Mouse (Mus musculus) liver, adult 2 months (tissue): Measurements from ENCODE around the gene Ubp1.

Experiments
- CTCF ChIP-seq: fragments of 200-500 bp; IDR thresholded peaks from 2 replicates; pipeline ENCODE4 v1.5.1; 2011; ENCODE audit warnings: low read depth, low read length, control low read depth
- POLR2A ChIP-seq: fragments of 200-500 bp; IDR thresholded peaks from 2 replicates; pipeline ENCODE4 v1.6.1; 2011; ENCODE audit warnings: low read length, control low read depth; ENCODE audit not compliant: insufficient read depth; ENCODE audit errors: extremely low read depth

DNA sequence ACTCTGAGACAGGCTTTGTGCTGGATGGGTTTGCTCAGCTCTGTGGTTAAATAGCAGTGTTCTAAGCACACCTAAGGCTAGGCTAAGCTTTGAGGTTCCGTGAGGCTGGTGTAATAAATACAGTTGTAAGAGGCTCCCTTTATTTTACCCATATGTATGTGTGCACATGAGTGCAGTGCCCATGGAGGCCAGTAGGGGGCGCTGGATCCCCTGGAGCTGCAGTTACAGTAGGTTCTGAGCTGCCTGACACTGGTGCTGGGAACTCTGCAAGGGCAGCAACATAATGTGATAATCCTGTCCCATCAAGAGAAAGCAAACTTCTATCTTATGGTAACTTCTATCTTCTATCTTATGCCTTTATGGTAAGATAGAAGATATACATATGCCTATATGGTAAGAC lies 67.6 kb downstream of the Ubp1 start:
- TF ChIP-seq POLR2A: no peak
- TF ChIP-seq CTCF: peak; percentile 51
